Mouse (Mus musculus): ENCODE measurements at regions not wholly inside any gene's neighbourhood (a gene's known extent, or its start where the extent isn't known, plus 50 kb on each side); places are given as distances from the start of the nearest gene placed in this dataset.

GRCm38 (mm10) chr10:9569277-9569676, 105.7 kb downstream of the Samd5 start:
- Histone ChIP-seq H3K27me3 (ENCODE audit: control insufficient read depth, insufficient read depth, low read length, poor library complexity, severe bottlenecking) (no peaks in the 10 kb centered on the region), H3K4me3 (ENCODE audit: low read depth, low read length) (no peak overlapping the region), H3K27ac (ENCODE audit: insufficient read depth, low read length) (no peak overlapping the region), H3K9me3 (replicated peaks; ENCODE audit: control insufficient read depth, insufficient read depth, low read length, poor library complexity, severe bottlenecking) (no peaks in the 10 kb centered on the region), H3K36me3 (ENCODE audit: control insufficient read depth, insufficient read depth, low read length, poor library complexity, severe bottlenecking) (no peaks in the 10 kb centered on the region), H3K4me1 (ENCODE audit: control insufficient read depth, insufficient read depth, low read length) (no peaks in the 10 kb centered on the region), H3K9ac (ENCODE audit: low read depth, poor library complexity, severe bottlenecking) (no peak overlapping the region)
- TF ChIP-seq CTCF (IDR thresholded peaks at IDR 0.05; ENCODE audit: low read depth, low read length) (no peak), POLR2A (IDR thresholded peaks at IDR 0.05; ENCODE audit: insufficient read depth, low read length) (no peak), EP300 (IDR thresholded peaks at IDR 0.05; ENCODE audit: insufficient read depth, low read depth, low read length) (no peak)

- Histone ChIP-seq H3K27ac (ENCODE audit: insufficient read depth, low read length) (no peak overlapping the region), H3K4me1 (ENCODE audit: control insufficient read depth, insufficient read depth, low read length) (no peaks in the 10 kb centered on the region), H3K4me3 (ENCODE audit: low read depth, low read length) (no peak overlapping the region), H3K9me3 (replicated peaks; ENCODE audit: control insufficient read depth, insufficient read depth, low read length, poor library complexity, severe bottlenecking) (no peaks in the 10 kb centered on the region), H3K36me3 (ENCODE audit: control insufficient read depth, insufficient read depth, low read length, poor library complexity, severe bottlenecking) (no peaks in the 10 kb centered on the region), H3K27me3 (ENCODE audit: control insufficient read depth, insufficient read depth, low read length, poor library complexity, severe bottlenecking) (no peaks in the 10 kb centered on the region), H3K9ac (ENCODE audit: low read depth, poor library complexity, severe bottlenecking) (no peak overlapping the region)
- TF ChIP-seq CTCF (IDR thresholded peaks at IDR 0.05; ENCODE audit: low read depth, low read length) (no peak), POLR2A (IDR thresholded peaks at IDR 0.05; ENCODE audit: insufficient read depth, low read length) (no peak), EP300 (IDR thresholded peaks at IDR 0.05; ENCODE audit: insufficient read depth, low read depth, low read length) (no peak)
These were observed 117.4 kb downstream of the Samd5 start for GRCm38 (mm10) chr10:9557517-9558065.

GRCm38 (mm10) chr10:9557092-9557491, 117.9 kb downstream of the Samd5 start:
- Histone ChIP-seq H3K9ac (ENCODE audit: low read depth, poor library complexity, severe bottlenecking) (no peak overlapping the region), H3K27me3 (ENCODE audit: control insufficient read depth, insufficient read depth, low read length, poor library complexity, severe bottlenecking) (no peaks in the 10 kb centered on the region), H3K27ac (ENCODE audit: insufficient read depth, low read length) (no peak overlapping the region), H3K4me3 (ENCODE audit: low read depth, low read length) (no peak overlapping the region), H3K4me1 (ENCODE audit: control insufficient read depth, insufficient read depth, low read length) (no peaks in the 10 kb centered on the region), H3K36me3 (ENCODE audit: control insufficient read depth, insufficient read depth, low read length, poor library complexity, severe bottlenecking) (no peaks in the 10 kb centered on the region), H3K9me3 (replicated peaks; ENCODE audit: control insufficient read depth, insufficient read depth, low read length, poor library complexity, severe bottlenecking) (no peaks in the 10 kb centered on the region)
- TF ChIP-seq POLR2A (IDR thresholded peaks at IDR 0.05; ENCODE audit: insufficient read depth, low read length) (no peak), CTCF (IDR thresholded peaks at IDR 0.05; ENCODE audit: low read depth, low read length) (no peak)

GRCm38 (mm10) chr10:9553946-9554345, 121.1 kb downstream of the Samd5 start:
- no peaks in the 10 kb centered on the region for H3K27me3 ChIP-seq (ENCODE audit: control insufficient read depth, insufficient read depth, low read length, poor library complexity, severe bottlenecking)
- H3K27ac ChIP-seq (ENCODE audit: insufficient read depth, low read length): no peak overlapping the region
- no peaks in the 10 kb centered on the region for H3K4me1 ChIP-seq (ENCODE audit: control insufficient read depth, insufficient read depth, low read length)
- no peaks in the 10 kb centered on the region for H3K36me3 ChIP-seq (ENCODE audit: control insufficient read depth, insufficient read depth, low read length, poor library complexity, severe bottlenecking)
- TF ChIP-seq EP300 (IDR thresholded peaks at IDR 0.05; ENCODE audit: insufficient read depth, low read depth, low read length): no peak
- TF ChIP-seq CTCF (IDR thresholded peaks at IDR 0.05; ENCODE audit: low read depth, low read length): no peak
- TF ChIP-seq POLR2A (IDR thresholded peaks at IDR 0.05; ENCODE audit: insufficient read depth, low read length): no peak
- no peak overlapping the region for H3K9ac ChIP-seq (ENCODE audit: low read depth, poor library complexity, severe bottlenecking)
- H3K9me3 ChIP-seq (replicated peaks; ENCODE audit: control insufficient read depth, insufficient read depth, low read length, poor library complexity, severe bottlenecking): no peaks in the 10 kb centered on the region
- no peak overlapping the region for H3K4me3 ChIP-seq (ENCODE audit: low read depth, low read length)

- Histone ChIP-seq H3K36me3 (ENCODE audit: control insufficient read depth, insufficient read depth, low read length, poor library complexity, severe bottlenecking) (no peaks in the 10 kb centered on the region), H3K27me3 (ENCODE audit: control insufficient read depth, insufficient read depth, low read length, poor library complexity, severe bottlenecking) (no peaks in the 10 kb centered on the region), H3K9ac (ENCODE audit: low read depth, poor library complexity, severe bottlenecking) (no peak overlapping the region), H3K9me3 (replicated peaks; ENCODE audit: control insufficient read depth, insufficient read depth, low read length, poor library complexity, severe bottlenecking) (no peaks in the 10 kb centered on the region), H3K27ac (ENCODE audit: insufficient read depth, low read length) (no peak overlapping the region), H3K4me3 (ENCODE audit: low read depth, low read length) (no peak overlapping the region), H3K4me1 (ENCODE audit: control insufficient read depth, insufficient read depth, low read length) (no peaks in the 10 kb centered on the region)
- TF ChIP-seq EP300 (IDR thresholded peaks at IDR 0.05; ENCODE audit: insufficient read depth, low read depth, low read length) (no peak), CTCF (IDR thresholded peaks at IDR 0.05; ENCODE audit: low read depth, low read length) (no peak), POLR2A (IDR thresholded peaks at IDR 0.05; ENCODE audit: insufficient read depth, low read length) (no peak)
These were observed 124.9 kb downstream of the Samd5 start for GRCm38 (mm10) chr10:9549913-9550709.

GRCm38 (mm10) chr10:9545807-9546206, 129.2 kb downstream of the Samd5 start:
- Histone ChIP-seq H3K4me1 (ENCODE audit: control insufficient read depth, insufficient read depth, low read length) (no peaks in the 10 kb centered on the region), H3K9ac (ENCODE audit: low read depth, poor library complexity, severe bottlenecking) (no peak overlapping the region), H3K9me3 (replicated peaks; ENCODE audit: control insufficient read depth, insufficient read depth, low read length, poor library complexity, severe bottlenecking) (no peaks in the 10 kb centered on the region), H3K36me3 (ENCODE audit: control insufficient read depth, insufficient read depth, low read length, poor library complexity, severe bottlenecking) (no peaks in the 10 kb centered on the region), H3K27ac (ENCODE audit: insufficient read depth, low read length) (no peak overlapping the region), H3K27me3 (ENCODE audit: control insufficient read depth, insufficient read depth, low read length, poor library complexity, severe bottlenecking) (no peaks in the 10 kb centered on the region), H3K4me3 (ENCODE audit: low read depth, low read length) (no peak overlapping the region)
- TF ChIP-seq CTCF (IDR thresholded peaks at IDR 0.05; ENCODE audit: low read depth, low read length) (no peak), EP300 (IDR thresholded peaks at IDR 0.05; ENCODE audit: insufficient read depth, low read depth, low read length) (no peak), POLR2A (IDR thresholded peaks at IDR 0.05; ENCODE audit: insufficient read depth, low read length) (no peak)

Measured in ES-Bruce4 (cell line).